Mouse (Mus musculus) CH12.LX (cell line): ENCODE measurements at regions not wholly inside any gene's neighbourhood (a gene's known extent, or its start where the extent isn't known, plus 50 kb on each side); places are given as distances from the start of the nearest gene placed in this dataset.

Experiments
- DNase-seq: peaks from one replicate; pipeline ENCODE4 v3.0.0-alpha.2; 2013; ENCODE audit errors: extremely low read depth
- H3K27ac ChIP-seq: 2 replicates; pipeline ENCODE4 v1.5.1; 2012; ENCODE audit warnings: low read depth, mild to moderate bottlenecking, control low read depth, moderate library complexity; ENCODE audit not compliant: insufficient read depth
- H3K27me3 ChIP-seq: replicated peaks from 2 replicates; pipeline ENCODE3; 2012; ENCODE audit warnings: inconsistent platforms
- H3K36me3 ChIP-seq, 2 experiments: replicated peaks in 1 of 2; 2 replicates each; pipeline versions ENCODE3 to v1.6.1; 2012; ENCODE audit warnings: inconsistent platforms in 1 of 2, low read length in 1 of 2, mild to moderate bottlenecking in 1 of 2, mixed read lengths in 1 of 2, moderate library complexity in 1 of 2; ENCODE audit not compliant: control insufficient read depth in 1 of 2, insufficient read depth in 1 of 2
- H3K4me1 ChIP-seq, 2 experiments: 2 replicates each; pipeline ENCODE4 v1.6.1; 2012; ENCODE audit warnings: inconsistent platforms in 1 of 2, moderate library complexity in 1 of 2; ENCODE audit not compliant: insufficient read depth in 2 of 2, control insufficient read depth in 1 of 2
- H3K4me2 ChIP-seq: 2 replicates; pipeline ENCODE4 v1.6.1; 2012; ENCODE audit warnings: low read depth, mild to moderate bottlenecking, control low read depth; ENCODE audit not compliant: poor library complexity, insufficient read depth, severe bottlenecking
- H3K4me3 ChIP-seq, 3 experiments: fragments of 150-350 bp in 1 of 3; sonication (generic) in 1 of 3; replicated peaks in 1 of 3; 2 replicates each; pipeline versions ENCODE3 to v1.5.1; 2011 to 2012; ENCODE audit warnings: low read depth in 2 of 3, low read length in 2 of 3, mild to moderate bottlenecking in 2 of 3, moderate library complexity in 2 of 3, control low read depth in 1 of 3, improper control_type of control experiment in 1 of 3, inconsistent platforms in 1 of 3, mixed read lengths in 1 of 3; ENCODE audit not compliant: poor library complexity in 1 of 3
- H3K79me2 ChIP-seq: replicated peaks from 2 replicates; pipeline ENCODE4 v1.6.1; 2012; ENCODE audit warnings: mild to moderate bottlenecking, moderate library complexity; ENCODE audit not compliant: control insufficient read depth, poor library complexity, insufficient read depth, severe bottlenecking; ENCODE audit errors: extremely low read depth
- H3K9ac ChIP-seq: 2 replicates; pipeline ENCODE4 v1.6.1; 2012; ENCODE audit warnings: low read depth, mild to moderate bottlenecking, control low read depth, moderate library complexity; ENCODE audit not compliant: insufficient read depth
- H3K9me3 ChIP-seq: replicated peaks from 2 replicates; pipeline ENCODE3; 2012; ENCODE audit warnings: low read length, inconsistent platforms, mixed read lengths
- CHD1 ChIP-seq: IDR thresholded peaks from 2 replicates; pipeline ENCODE4 v1.6.1; 2012; ENCODE audit warnings: low read depth, low read length, improper control_type of control experiment, inconsistent platforms
- CTCF ChIP-seq, 2 experiments: IDR thresholded peaks in 1 of 2; conservative IDR thresholded peaks in 1 of 2; 2 replicates each; pipeline ENCODE4 v1.5.1; 2011 to 2012; ENCODE audit warnings: low read depth in 2 of 2, low read length in 2 of 2, improper control_type of control experiment in 1 of 2, inconsistent platforms in 1 of 2, mild to moderate bottlenecking in 1 of 2, moderate library complexity in 1 of 2
- E2F4 ChIP-seq: IDR thresholded peaks from 2 replicates; pipeline ENCODE4 v1.6.1; 2011; ENCODE audit warnings: low read depth, low read length, improper control_type of control experiment; ENCODE audit not compliant: insufficient replicate concordance
- ELF1 ChIP-seq: IDR thresholded peaks from 2 replicates; pipeline ENCODE4 v1.6.1; 2014; ENCODE audit warnings: low read depth, mild to moderate bottlenecking, inconsistent platforms, low read length, improper control_type of control experiment
- EP300 ChIP-seq: IDR thresholded peaks from 2 replicates; pipeline ENCODE4 v1.6.1; 2011; ENCODE audit warnings: low read length, improper control_type of control experiment
- ETS1 ChIP-seq: conservative IDR thresholded peaks from 2 replicates; pipeline ENCODE4 v1.6.1; 2012; ENCODE audit warnings: low read depth, mild to moderate bottlenecking, inconsistent platforms, low read length, improper control_type of control experiment, moderate library complexity
- JUN ChIP-seq: IDR thresholded peaks from 2 replicates; pipeline ENCODE4 v1.6.1; 2011; ENCODE audit warnings: low read depth, mild to moderate bottlenecking, low read length, improper control_type of control experiment, moderate library complexity; ENCODE audit not compliant: insufficient read depth
- JUND ChIP-seq: conservative IDR thresholded peaks from 2 replicates; pipeline ENCODE4 v1.6.1; 2011; ENCODE audit warnings: low read depth, low read length, improper control_type of control experiment
- KAT2A ChIP-seq: IDR thresholded peaks from 2 replicates; pipeline ENCODE4 v1.6.1; 2012; ENCODE audit warnings: low read length, improper control_type of control experiment, inconsistent platforms; ENCODE audit not compliant: insufficient replicate concordance
- MAFK ChIP-seq: IDR thresholded peaks from 2 replicates; pipeline ENCODE4 v1.6.1; 2011; ENCODE audit warnings: low read length, improper control_type of control experiment; ENCODE audit not compliant: insufficient replicate concordance
- MEF2A ChIP-seq: IDR thresholded peaks from 2 replicates; pipeline ENCODE4 v1.6.1; 2014; ENCODE audit warnings: low read depth, mild to moderate bottlenecking, inconsistent platforms, low read length, improper control_type of control experiment, borderline replicate concordance
- NELFE ChIP-seq: IDR thresholded peaks from 2 replicates; pipeline ENCODE4 v1.6.1; 2011; ENCODE audit warnings: low read depth, low read length, improper control_type of control experiment
- NRF1 ChIP-seq: IDR thresholded peaks from 2 replicates; pipeline ENCODE4 v1.6.1; 2014; ENCODE audit warnings: low read depth, mild to moderate bottlenecking, inconsistent platforms, low read length, improper control_type of control experiment, moderate library complexity
- POLR2A ChIP-seq: IDR thresholded peaks from 2 replicates; pipeline ENCODE4 v1.6.1; 2011; ENCODE audit warnings: low read depth, mild to moderate bottlenecking, improper control_type of control experiment, low read length
- POLR2AphosphoS2 ChIP-seq: IDR thresholded peaks from 2 replicates; pipeline ENCODE4 v1.6.1; 2011; ENCODE audit warnings: low read depth, low read length, improper control_type of control experiment
- RAD21 ChIP-seq: IDR thresholded peaks from 2 replicates; pipeline ENCODE4 v1.6.1; 2011; ENCODE audit warnings: low read depth, mild to moderate bottlenecking, low read length, improper control_type of control experiment, moderate library complexity
- RCOR1 ChIP-seq: conservative IDR thresholded peaks from 2 replicates; pipeline ENCODE4 v1.6.1; 2012; ENCODE audit warnings: low read depth, mild to moderate bottlenecking, inconsistent platforms, low read length, improper control_type of control experiment
- UBTF ChIP-seq: IDR thresholded peaks from 2 replicates; pipeline ENCODE4 v1.6.1; 2012; ENCODE audit warnings: low read depth, mild to moderate bottlenecking, inconsistent platforms, low read length, improper control_type of control experiment, moderate library complexity
- USF1 ChIP-seq: IDR thresholded peaks from 2 replicates; pipeline ENCODE4 v1.6.1; 2014; ENCODE audit warnings: low read depth, mild to moderate bottlenecking, inconsistent platforms, low read length, improper control_type of control experiment
- USF2 ChIP-seq: conservative IDR thresholded peaks from 2 replicates; pipeline ENCODE4 v1.6.1; 2011; ENCODE audit warnings: low read depth, low read length, improper control_type of control experiment
- ZKSCAN1 ChIP-seq: IDR thresholded peaks from 2 replicates; pipeline ENCODE4 v1.6.1; 2012; ENCODE audit warnings: low read depth, inconsistent platforms, low read length, improper control_type of control experiment, borderline replicate concordance
- ZMIZ1 ChIP-seq: IDR thresholded peaks from 2 replicates; pipeline ENCODE4 v1.6.1; 2012; ENCODE audit warnings: low read depth, mild to moderate bottlenecking, inconsistent platforms, low read length, improper control_type of control experiment
- dilution Hi-C: fragments of 300-500 bp; cut with MboI; formaldehyde crosslinking; loops from 2 replicates; pipeline ENCODE4 v1.14.3; 2020; ENCODE audit warnings: low sequenced_read_pairs; ENCODE audit not compliant: extremely low pct_unique_long_range_greater_than_20kb, extremely low pct_ligation_motif_present
- in situ Hi-C: fragments of 300-500 bp; cut with MboI; formaldehyde crosslinking; loops from 3 replicates; pipeline ENCODE4 v1.14.3; 2019; ENCODE audit warnings: low sequenced_read_pairs, low pct_ligation_motif_present, low pct_unique_long_range_greater_than_20kb, mixed read lengths

DNA sequence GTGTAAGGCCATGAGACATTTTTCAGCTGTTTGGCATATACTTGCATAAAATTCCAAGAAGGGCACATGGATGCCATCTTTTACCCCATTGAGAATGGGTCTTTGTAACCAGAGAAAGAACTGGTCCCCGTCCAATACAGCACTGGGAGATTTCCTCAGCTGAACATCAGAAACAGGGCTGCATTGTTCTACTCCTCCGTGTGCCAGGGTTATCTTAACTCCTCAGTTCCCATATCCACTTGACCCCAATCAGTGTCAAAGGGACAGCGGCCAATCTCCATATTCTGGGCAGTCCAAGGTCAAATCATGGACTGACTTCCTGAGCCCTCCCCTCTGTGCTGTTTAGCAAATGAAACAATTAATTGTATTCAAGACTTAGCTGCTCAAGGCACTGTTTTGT, 112.5 kb upstream of the Slco3a1 start:
- H3K79me2 ChIP-seq = no peaks in the 10 kb centered on the region
- dilution Hi-C loops = no loop called here
- H3K4me3 ChIP-seq = no peak overlapping the region
- H3K9ac ChIP-seq = no peak overlapping the region
- in situ Hi-C loops = no loop called here
- no peak overlapping the region for H3K27ac ChIP-seq
- no peak for DNase-seq
- H3K36me3 ChIP-seq = no peaks in the 10 kb centered on the region
- no peaks in the 10 kb centered on the region for H3K4me1 ChIP-seq
- H3K9me3 ChIP-seq = no peaks in the 10 kb centered on the region
- no peak for TF ChIP-seq EP300
- no peak for TF ChIP-seq USF1
- TF ChIP-seq CTCF (conservative IDR thresholded peaks at IDR 0.05 in 1 of 2, IDR thresholded peaks at IDR 0.05 in 1 of 2; ENCODE audit: low read depth in 2 of 2, low read length in 2 of 2) = no peak
- TF ChIP-seq UBTF = no peak
- TF ChIP-seq ZKSCAN1 = no peak
- TF ChIP-seq JUN = no peak
- TF ChIP-seq POLR2AphosphoS2 = no peak
- TF ChIP-seq POLR2A = no peak
- H3K4me2 ChIP-seq = no peak overlapping the region
- H3K27me3 ChIP-seq = no peaks in the 10 kb centered on the region

GRCm38 (mm10) chr7:74663820-74664219, 109.2 kb upstream of the Slco3a1 start:
- Histone ChIP-seq H3K9me3 (no peaks in the 10 kb centered on the region), H3K27ac (no peak overlapping the region), H3K9ac (no peak overlapping the region)
- no peak for DNase-seq
- TF ChIP-seq NELFE (no peak), ZMIZ1 (no peak), ETS1 (no peak), POLR2AphosphoS2 (no peak), UBTF (no peak), USF2 (no peak), ZKSCAN1 (no peak), RAD21 (no peak)
- TF ChIP-seq, all 38 proteins: peak for 0
- Histone ChIP-seq H3K4me2 (no peak overlapping the region), H3K36me3 (no peaks in the 10 kb centered on the region), H3K4me1 (no peaks in the 10 kb centered on the region), H3K27me3 (no peaks in the 10 kb centered on the region), H3K4me3 (no peak overlapping the region), H3K79me2 (no peaks in the 10 kb centered on the region)
- dilution Hi-C loops = no loop called here
- in situ Hi-C loops = no loop called here

GRCm38 (mm10) chr7:74647310-74647709, 92.7 kb upstream of the Slco3a1 start:
- Histone ChIP-seq H3K4me1 (peaks cover 0 to 20% of the 10 kb centered on the region in 2 experiments; a peak in 2 of 4 replicates), H3K27ac (no peak overlapping the region), H3K9me3 (peaks cover 4% of the 10 kb centered on the region), H3K36me3 (no peaks in the 10 kb centered on the region), H3K27me3 (no peaks in the 10 kb centered on the region), H3K4me3 (no peak overlapping the region), H3K4me2 (no peak overlapping the region), H3K9ac (no peak overlapping the region), H3K79me2 (no peaks in the 10 kb centered on the region)
- TF ChIP-seq NELFE = no peak
- no peak for TF ChIP-seq EP300
- no peak for TF ChIP-seq E2F4
- TF ChIP-seq POLR2A = no peak
- TF ChIP-seq ZMIZ1 = no peak
- TF ChIP-seq JUND = no peak
- TF ChIP-seq KAT2A = no peak
- TF ChIP-seq MAFK = no peak
- TF ChIP-seq ZKSCAN1 = no peak
- TF ChIP-seq CHD1 = no peak
- TF ChIP-seq CTCF (conservative IDR thresholded peaks at IDR 0.05 in 1 of 2, IDR thresholded peaks at IDR 0.05 in 1 of 2; ENCODE audit: low read depth in 2 of 2, low read length in 2 of 2) = no peak
- TF ChIP-seq ELF1 = no peak
- TF ChIP-seq JUN = no peak
- TF ChIP-seq RCOR1 = no peak
- TF ChIP-seq NRF1 = no peak
- TF ChIP-seq MEF2A = no peak
- dilution Hi-C loops (no loop called here), in situ Hi-C loops (no loop called here)
- peak; percentile 15 for DNase-seq
